Mouse (Mus musculus): ENCODE results near the gene Psmc3. TPM values are rescaled to one million over a fixed set of nuclear protein-coding genes. Genes with fewer than 3 reads are reported as not detected.
A peak's percentile ranks its signal among the peaks of the same experiment; 100 is the strongest.

Gene Psmc3
- polyA plus RNA-seq, 1 experiment = not detected

- 76% methylated on average over 9 of the region's 9 CpGs for WGBS
- TF ChIP-seq CTCF (IDR thresholded peaks at IDR 0.05; ENCODE audit: insufficient read depth, low read depth, low read length) (no peak), POLR2A (IDR thresholded peaks at IDR 0.05; ENCODE audit: insufficient read depth, low read depth, low read length) (no peak)
- no peak overlapping the region for H3K4me3 ChIP-seq (ENCODE audit: insufficient read depth, low read depth, low read length)
- H3K4me1 ChIP-seq (ENCODE audit: control insufficient read depth, insufficient read depth, low read length) = no peaks in the 10 kb centered on the region
- no peak overlapping the region for H3K27ac ChIP-seq (ENCODE audit: insufficient read depth, low read depth, low read length)
Observed at GRCm38 (mm10) chr2:91047359-91047758, 6.5 kb upstream of the Psmc3 start.

- WGBS = 79% methylated on average over 3 of the region's 3 CpGs
- TF ChIP-seq POLR2A (IDR thresholded peaks at IDR 0.05; ENCODE audit: insufficient read depth, low read depth, low read length) (no peak), CTCF (IDR thresholded peaks at IDR 0.05; ENCODE audit: insufficient read depth, low read depth, low read length) (no peak)
- H3K4me1 ChIP-seq (ENCODE audit: control insufficient read depth, insufficient read depth, low read length) = peaks cover 9% of the 10 kb centered on the region
- no peak overlapping the region for H3K27ac ChIP-seq (ENCODE audit: insufficient read depth, low read depth, low read length)
- no peak overlapping the region for H3K4me3 ChIP-seq (ENCODE audit: insufficient read depth, low read depth, low read length)
Observed at GRCm38 (mm10) chr2:91051917-91052316, 1.9 kb upstream of the Psmc3 start.

- no peak overlapping the region for H3K27ac ChIP-seq (ENCODE audit: insufficient read depth, low read depth, low read length)
- no peak overlapping the region for H3K4me3 ChIP-seq (ENCODE audit: insufficient read depth, low read depth, low read length)
- 41% methylated on average over 2 of the region's 2 CpGs for WGBS
- TF ChIP-seq POLR2A (IDR thresholded peaks at IDR 0.05; ENCODE audit: insufficient read depth, low read depth, low read length) = no peak
- H3K4me1 ChIP-seq (ENCODE audit: control insufficient read depth, insufficient read depth, low read length) = peaks cover 9% of the 10 kb centered on the region
Observed at GRCm38 (mm10) chr2:91052752-91053151, 1.1 kb upstream of the Psmc3 start.

GRCm38 (mm10) chr2:91053181-91053933, 452 bp upstream of the Psmc3 start:
- H3K4me1 ChIP-seq (ENCODE audit: control insufficient read depth, insufficient read depth, low read length) = peaks cover 9% of the 10 kb centered on the region
- no peak overlapping the region for H3K27ac ChIP-seq (ENCODE audit: insufficient read depth, low read depth, low read length)
- TF ChIP-seq CTCF (IDR thresholded peaks at IDR 0.05; ENCODE audit: insufficient read depth, low read depth, low read length) = no peak
- no peak for TF ChIP-seq POLR2A (IDR thresholded peaks at IDR 0.05; ENCODE audit: insufficient read depth, low read depth, low read length)
- H3K4me3 ChIP-seq (ENCODE audit: insufficient read depth, low read depth, low read length) = peak overlapping the region; percentile 93
- under 1% methylated on average over 6 of the region's 6 CpGs for whole genome bisulfite sequencing

- Histone ChIP-seq H3K27ac (ENCODE audit: insufficient read depth, low read depth, low read length) (no peak overlapping the region), H3K4me1 (ENCODE audit: control insufficient read depth, insufficient read depth, low read length) (peaks cover 14% of the 10 kb centered on the region), H3K4me3 (ENCODE audit: insufficient read depth, low read depth, low read length) (no peak overlapping the region)
- TF ChIP-seq CTCF (IDR thresholded peaks at IDR 0.05; ENCODE audit: insufficient read depth, low read depth, low read length) (no peak), POLR2A (IDR thresholded peaks at IDR 0.05; ENCODE audit: insufficient read depth, low read depth, low read length) (no peak)
- 87% methylated on average over 5 of the region's 5 CpGs for WGBS
Observed at GRCm38 (mm10) chr2:91058435-91058834, 4.6 kb downstream of the Psmc3 start.

GRCm38 (mm10) chr2:91059376-91059775, 5.6 kb downstream of the Psmc3 start:
- TF ChIP-seq CTCF (IDR thresholded peaks at IDR 0.05; ENCODE audit: insufficient read depth, low read depth, low read length) (no peak), POLR2A (IDR thresholded peaks at IDR 0.05; ENCODE audit: insufficient read depth, low read depth, low read length) (0 out of 2 replicates have a peak, but pooled peaks have one; percentile 12)

GRCm38 (mm10) chr2:91060544-91061355, 6.9 kb downstream of the Psmc3 start:
- no peak overlapping the region for H3K4me3 ChIP-seq (ENCODE audit: insufficient read depth, low read depth, low read length)
- 74% methylated on average over 10 of the region's 10 CpGs for WGBS
- TF ChIP-seq POLR2A (IDR thresholded peaks at IDR 0.05; ENCODE audit: insufficient read depth, low read depth, low read length) = no peak
- peak; percentile 37; the same call in 1 of the 2 replicates for TF ChIP-seq CTCF (IDR thresholded peaks at IDR 0.05; ENCODE audit: insufficient read depth, low read depth, low read length)
- peaks cover 7% of the 10 kb centered on the region for H3K4me1 ChIP-seq (ENCODE audit: control insufficient read depth, insufficient read depth, low read length)
- H3K27ac ChIP-seq (ENCODE audit: insufficient read depth, low read depth, low read length) = no peak overlapping the region

More at GRCm38 (mm10) chr2:91059376-91059775, 5.6 kb downstream of the Psmc3 start:
- 96% methylated on average over 2 of the region's 2 CpGs for WGBS
- H3K27ac ChIP-seq (ENCODE audit: insufficient read depth, low read depth, low read length) = no peak overlapping the region
- peaks cover 14% of the 10 kb centered on the region for H3K4me1 ChIP-seq (ENCODE audit: control insufficient read depth, insufficient read depth, low read length)
- H3K4me3 ChIP-seq (ENCODE audit: insufficient read depth, low read depth, low read length) = no peak overlapping the region

GRCm38 (mm10) chr2:91061849-91062481, 8.2 kb downstream of the Psmc3 start:
- Histone ChIP-seq H3K4me3 (ENCODE audit: insufficient read depth, low read depth, low read length) (no peak overlapping the region), H3K4me1 (ENCODE audit: control insufficient read depth, insufficient read depth, low read length) (peaks cover 9% of the 10 kb centered on the region), H3K27ac (ENCODE audit: insufficient read depth, low read depth, low read length) (no peak overlapping the region)
- no peak for TF ChIP-seq POLR2A (IDR thresholded peaks at IDR 0.05; ENCODE audit: insufficient read depth, low read depth, low read length)
- no peak for TF ChIP-seq CTCF (IDR thresholded peaks at IDR 0.05; ENCODE audit: insufficient read depth, low read depth, low read length)
- 78% methylated on average over 6 of the region's 6 CpGs for WGBS

All from olfactory bulb, adult 2 months (tissue).